ENCODE assay signal across 7 mouse cellular contexts in the genomic region with DNA sequence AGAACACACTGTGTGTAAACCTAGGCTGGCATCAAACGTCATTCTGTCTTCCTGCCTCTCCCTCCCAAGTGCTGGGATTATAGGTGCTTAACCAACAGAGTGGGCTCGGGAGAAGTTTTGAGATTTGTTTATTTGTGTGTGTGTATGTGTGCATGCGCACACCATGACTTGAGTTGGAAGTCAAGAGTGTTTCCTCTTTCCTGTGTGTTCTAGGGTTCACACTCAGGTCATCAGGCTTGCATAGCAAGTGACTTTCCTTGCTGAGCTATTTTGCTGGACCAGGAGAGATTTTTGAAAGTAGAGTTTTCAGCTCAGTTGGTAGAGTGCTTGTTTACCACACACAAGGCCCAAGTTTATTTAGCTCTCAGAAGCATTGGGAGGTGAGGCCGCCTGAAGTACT. TPM values are rescaled to one million over a fixed set of nuclear protein-coding genes. Genes with fewer than 3 reads are reported as not detected.
DNase-seq lines count a peak whose midpoint lies in the region; ATAC-seq and TF ChIP-seq lines count a peak whose summit lies in the region.

No protein-coding gene starts in this region.

- H3K4me3 ChIP-seq in embryonic fibroblast, embryonic 13.5 days (ENCODE audit: insufficient read depth, low read length), result peak overlapping the region; percentile 26
- peak overlapping the region; percentile 10; the same call in 1 of the 2 replicates for H3K4me3 ChIP-seq in kidney, embryonic 15.5 days (replicated peaks)
- no peak overlapping the region for H3K4me3 ChIP-seq in midbrain, embryonic 11.5 days (ENCODE audit: low read depth, low read length)

- DNase-seq in T-cell, adult 2 months (ENCODE audit: low spot score), result peak; percentile 4
- DNase-seq in midbrain, embryonic 11.5 days (ENCODE audit: low spot score, missing footprints), result no peak
- DNase-seq in frontal cortex, postnatal 10 days (ENCODE audit: low spot score in 2 of 2), result no peak
- DNase-seq in embryo, embryonic 10.5 days (ENCODE audit: low spot score), result no peak
- no peak for DNase-seq in testis, postnatal 14 days (ENCODE audit: low spot score)

- H3K9ac ChIP-seq in kidney, embryonic 15.5 days, result no peak overlapping the region
- no peak overlapping the region for H3K9ac ChIP-seq in midbrain, embryonic 11.5 days (ENCODE audit: low read length)

- no peak for ATAC-seq in kidney, embryonic 15.5 days (replicated peaks; ENCODE audit: low FRiP score)
- ATAC-seq in midbrain, embryonic 11.5 days (ENCODE audit: low FRiP score), result no peak

- H3K36me3 ChIP-seq in kidney, embryonic 15.5 days, result peaks cover 25% of the 10 kb centered on the region
- peaks cover 4% of the 10 kb centered on the region; the same call in 1 of the 2 replicates for H3K36me3 ChIP-seq in midbrain, embryonic 11.5 days (ENCODE audit: control insufficient read depth, insufficient read depth, low read length)

- no peak overlapping the region for H3K27ac ChIP-seq in embryonic fibroblast, embryonic 13.5 days (ENCODE audit: insufficient read depth, low read length)
- 0 out of 2 replicates have a peak overlapping the region, but pooled peaks have one; percentile 3 for H3K27ac ChIP-seq in kidney, embryonic 15.5 days
- no peak overlapping the region for H3K27ac ChIP-seq in midbrain, embryonic 11.5 days (ENCODE audit: low read depth, low read length)

- H3K27me3 ChIP-seq in kidney, embryonic 15.5 days, result no peaks in the 10 kb centered on the region
- H3K27me3 ChIP-seq in midbrain, embryonic 11.5 days (ENCODE audit: control insufficient read depth, insufficient read depth, low read length), result no peaks in the 10 kb centered on the region

- no peak for TF ChIP-seq POLR2A in embryonic fibroblast, embryonic 13.5 days (IDR thresholded peaks at IDR 0.05; ENCODE audit: low read depth, low read length)

- no peaks in the 10 kb centered on the region for H3K9me3 ChIP-seq in kidney, embryonic 15.5 days (replicated peaks)
- H3K9me3 ChIP-seq in midbrain, embryonic 11.5 days (ENCODE audit: control insufficient read depth, low read length), result no peaks in the 10 kb centered on the region

- H3K4me1 ChIP-seq in embryonic fibroblast, embryonic 13.5 days (ENCODE audit: control insufficient read depth, insufficient read depth, low read length), result peaks cover 12% of the 10 kb centered on the region
- peaks cover 21% of the 10 kb centered on the region for H3K4me1 ChIP-seq in kidney, embryonic 15.5 days
- peaks cover 9% of the 10 kb centered on the region; the same call in 1 of the 2 replicates for H3K4me1 ChIP-seq in midbrain, embryonic 11.5 days (ENCODE audit: control insufficient read depth, insufficient read depth, low read length)

- peak overlapping the region; percentile 65 for H3K4me2 ChIP-seq in kidney, embryonic 15.5 days
- 0 out of 2 replicates have a peak overlapping the region, but pooled peaks have one; percentile 14 for H3K4me2 ChIP-seq in midbrain, embryonic 11.5 days

- whole genome bisulfite sequencing in kidney, embryonic 15.5 days, result 56% methylated on average over 4 of the region's 4 CpGs
- WGBS in midbrain, embryonic 11.5 days, result 79% methylated on average over 4 of the region's 4 CpGs

- no peak for TF ChIP-seq CTCF in embryonic fibroblast, embryonic 13.5 days (IDR thresholded peaks at IDR 0.05; ENCODE audit: borderline replicate concordance, insufficient read depth, low read length)

RNA-seq across cellular contexts. Expression of gene Itch, which starts 1.8 kb away (rescaled TPM):
- polyA plus RNA-seq in embryonic fibroblast, embryonic 13.5 days (2011; ENCODE audit: insufficient read length, low read depth, missing spikeins), result 62.4 and 73.3 TPM in 2 replicates
- 60.9 and 63.1 TPM in 2 replicates for polyA plus RNA-seq in kidney, embryonic 15.5 days (2015; fragmentation: Nextera tagmentation; extraction: Ambion mirVana)
- 52.2 and 56.5 TPM in 2 replicates for polyA plus RNA-seq in midbrain, embryonic 11.5 days (2014; fragmentation: Nextera tagmentation; extraction: Ambion mirVana)
